Mouse (Mus musculus) liver, embryonic 15.5 days (tissue): ENCODE results near the gene Nln. TPM values are rescaled to one million over a fixed set of nuclear protein-coding genes. Genes with fewer than 3 reads are reported as not detected.

Source experiments
- ATAC-seq: fragments of 200-750 bp; cut with Nextera tagmentation; 2 replicates; pipeline ENCODE4 v1.8.0; 2017; ENCODE audit warnings: moderate number of reproducible peaks, mild to moderate bottlenecking, moderate library complexity; ENCODE audit not compliant: insufficient read depth
- H3K27ac ChIP-seq: fragments of 300-500 bp; sonication (generic); replicated peaks from 2 replicates; pipeline ENCODE4 v1.5.1; 2015; ENCODE audit warnings: mild to moderate bottlenecking, inconsistent platforms
- H3K27me3 ChIP-seq: fragments of 300-500 bp; sonication (generic); 2 replicates; pipeline ENCODE4 v1.6.1; 2015; ENCODE audit warnings: mild to moderate bottlenecking, inconsistent platforms
- H3K36me3 ChIP-seq: fragments of 300-500 bp; sonication (generic); replicated peaks from 2 replicates; pipeline ENCODE4 v1.6.1; 2015; ENCODE audit warnings: moderate library complexity, mild to moderate bottlenecking, inconsistent platforms
- H3K4me1 ChIP-seq: fragments of 300-500 bp; sonication (generic); replicated peaks from 2 replicates; pipeline ENCODE4 v1.6.1; 2015; ENCODE audit warnings: inconsistent platforms
- H3K4me2 ChIP-seq: fragments of 300-500 bp; sonication (generic); 2 replicates; pipeline ENCODE4 v1.6.1; 2015; ENCODE audit warnings: moderate library complexity, mild to moderate bottlenecking, inconsistent platforms
- H3K4me3 ChIP-seq: fragments of 300-500 bp; sonication (generic); replicated peaks from 2 replicates; pipeline ENCODE4 v1.5.1; 2015; ENCODE audit warnings: mild to moderate bottlenecking, inconsistent platforms
- H3K9ac ChIP-seq: fragments of 300-500 bp; sonication (generic); 2 replicates; pipeline ENCODE4 v1.6.1; 2015; ENCODE audit warnings: moderate library complexity, mild to moderate bottlenecking, inconsistent platforms
- H3K9me3 ChIP-seq: fragments of 300-500 bp; sonication (generic); replicated peaks from 2 replicates; pipeline ENCODE4 v1.6.1; 2016; ENCODE audit warnings: inconsistent platforms
- WGBS: fragments of 180-500 bp; shearing (Covaris S2); methylation state at CpG from one replicate; pipeline ENCODE4 v1.1.7; 2015; ENCODE audit warnings: mixed read lengths; ENCODE audit not compliant: insufficient replicate concordance; 5-methylcytosine and 5-hydroxymethylcytosine counted together
- polyA plus RNA-seq: library from polyadenylated mRNA; unstranded; fragments of >200 nt; fragmentation: Nextera tagmentation; extraction: Ambion mirVana; gene quantifications from 2 replicates; pipeline ENCODE4 v1.2.1, GENCODE M21; 2015

Nln gene
- polyA plus RNA-seq, 1 experiment from 2014 or later: 12.8 TPM

DNA sequence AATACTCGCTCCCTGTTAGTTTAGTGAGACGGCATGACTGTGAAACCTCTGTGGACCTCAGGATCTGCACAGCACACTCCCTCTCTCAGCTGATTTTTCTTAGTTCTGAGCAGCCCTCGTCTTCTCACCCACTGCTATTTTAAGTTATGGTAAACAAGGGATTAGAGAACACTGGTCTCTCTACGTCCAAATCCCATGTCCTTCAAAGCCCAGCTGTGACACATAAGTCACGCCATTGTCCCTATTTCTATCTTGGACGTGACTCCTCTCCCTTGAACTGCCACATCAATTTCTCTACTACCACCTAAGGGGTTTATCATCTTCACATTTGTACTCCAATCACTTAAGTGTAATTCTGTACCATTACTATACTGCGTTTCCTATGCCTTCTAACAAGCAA lies 13.5 kb downstream of the Nln start:
- WGBS: 54% methylated on average over 7 of the region's 7 CpGs
- Histone ChIP-seq H3K27ac (no peak overlapping the region), H3K36me3 (no peaks in the 10 kb centered on the region), H3K4me2 (no peak overlapping the region), H3K4me3 (no peak overlapping the region), H3K9ac (no peak overlapping the region), H3K9me3 (no peaks in the 10 kb centered on the region), H3K27me3 (no peaks in the 10 kb centered on the region), H3K4me1 (peaks cover 5% of the 10 kb centered on the region; the same call in 1 of the 2 replicates)
- no peak for ATAC-seq

DNA sequence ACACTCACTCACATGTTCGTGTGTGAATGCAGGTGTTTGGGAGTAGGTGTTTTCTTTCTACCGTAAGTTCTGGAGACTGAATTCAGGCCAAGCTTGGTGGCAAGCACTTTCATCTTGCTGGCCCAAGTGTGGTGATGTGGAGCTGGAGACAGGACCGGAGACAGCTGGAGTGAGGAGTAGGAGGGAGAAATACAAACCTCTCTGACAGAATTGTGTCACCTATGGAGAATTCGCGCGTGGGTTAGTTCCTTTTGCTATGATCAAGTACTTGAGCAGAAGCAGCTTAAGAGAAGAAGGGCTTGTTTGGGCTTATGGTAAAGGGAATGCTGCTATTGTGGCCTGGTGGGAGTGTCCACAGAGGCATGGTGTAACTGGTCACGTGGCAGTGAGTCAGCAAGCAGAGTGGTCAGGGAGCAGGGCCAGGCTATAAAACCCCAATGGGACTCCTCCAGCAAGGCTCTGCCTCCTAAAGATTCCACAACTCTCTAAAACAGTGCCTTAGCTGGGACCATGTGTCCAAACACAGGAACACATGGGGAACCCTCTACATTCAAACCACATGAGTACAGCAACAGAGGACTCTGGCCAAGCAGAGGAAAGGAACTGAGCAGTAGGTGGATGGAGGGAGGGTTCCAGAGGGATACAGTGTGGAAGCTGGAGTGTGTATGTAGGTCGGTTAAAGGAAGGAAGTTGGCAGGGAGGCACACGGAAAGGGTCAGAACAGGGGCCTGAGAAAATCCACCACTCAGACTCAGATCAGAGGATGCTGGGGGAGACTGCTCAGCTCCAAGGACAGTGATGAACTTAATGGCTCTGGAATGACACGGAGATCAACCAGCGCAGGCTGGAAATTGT lies 14.7 kb downstream of the Nln start:
- no peaks in the 10 kb centered on the region for H3K9me3 ChIP-seq
- H3K4me1 ChIP-seq: peaks cover 5% of the 10 kb centered on the region; the same call in 1 of the 2 replicates
- ATAC-seq: peak; percentile 42; the same call in 1 of the 2 replicates
- WGBS: 61% methylated on average over 11 of the region's 11 CpGs
- H3K9ac ChIP-seq: no peak overlapping the region
- H3K4me2 ChIP-seq: no peak overlapping the region
- no peak overlapping the region for H3K27ac ChIP-seq
- H3K36me3 ChIP-seq: no peaks in the 10 kb centered on the region
- H3K4me3 ChIP-seq: no peak overlapping the region
- no peaks in the 10 kb centered on the region for H3K27me3 ChIP-seq

DNA sequence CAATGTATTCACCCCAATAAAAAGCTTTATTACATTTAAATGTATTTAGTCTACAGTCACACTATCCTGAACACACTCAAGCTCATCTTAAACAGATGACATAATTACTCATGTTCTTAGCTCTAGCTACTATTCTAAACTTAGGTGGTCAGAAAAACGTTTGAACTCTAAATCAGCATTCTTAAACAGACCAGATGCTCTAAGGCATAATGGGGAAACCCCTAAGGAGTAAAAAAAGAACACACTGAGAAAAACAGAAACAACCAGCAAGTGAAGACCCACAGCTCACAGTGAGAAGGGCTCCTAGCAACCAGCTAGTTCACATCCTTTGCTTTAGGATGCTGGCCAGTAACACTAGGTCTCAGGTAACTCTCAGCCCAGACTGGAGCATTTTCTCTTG lies 17.7 kb downstream of the Nln start:
- 8% methylated on average over 1 of the region's 1 CpGs for WGBS
- ATAC-seq: no peak

DNA sequence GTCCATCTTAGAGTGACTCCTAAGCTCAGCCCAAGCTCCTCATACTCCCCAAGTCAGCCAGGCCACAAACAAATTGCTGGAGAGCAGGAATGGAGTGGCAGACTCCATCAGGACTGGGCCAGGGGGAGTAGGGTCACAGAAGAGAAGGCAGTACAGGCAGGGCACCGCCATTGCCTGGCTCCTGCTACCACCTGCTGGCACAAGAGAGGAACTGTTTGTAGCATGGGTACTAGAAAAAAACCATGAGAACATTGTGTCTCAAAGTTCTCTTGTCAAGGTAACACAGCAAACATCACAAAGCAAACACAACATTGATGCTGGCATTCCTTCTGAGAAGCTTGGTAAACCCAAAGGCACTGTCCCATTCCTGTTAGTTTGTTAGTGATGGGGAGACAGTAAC lies 20.0 kb downstream of the Nln start:
- Histone ChIP-seq H3K27me3 (no peaks in the 10 kb centered on the region), H3K4me1 (no peaks in the 10 kb centered on the region), H3K36me3 (no peaks in the 10 kb centered on the region), H3K27ac (no peak overlapping the region), H3K4me2 (no peak overlapping the region), H3K9ac (no peak overlapping the region), H3K4me3 (no peak overlapping the region), H3K9me3 (no peaks in the 10 kb centered on the region)
- no peak; the same call in 1 of the 2 replicates for ATAC-seq
- WGBS: 5% methylated on average over 1 of the region's 1 CpGs

More for the DNA sequence above, 17.7 kb downstream of the Nln start:
- Histone ChIP-seq H3K27me3 (no peaks in the 10 kb centered on the region), H3K27ac (no peak overlapping the region), H3K9me3 (no peaks in the 10 kb centered on the region), H3K4me3 (no peak overlapping the region), H3K4me1 (peaks cover 5% of the 10 kb centered on the region; the same call in 1 of the 2 replicates), H3K9ac (no peak overlapping the region), H3K36me3 (no peaks in the 10 kb centered on the region), H3K4me2 (no peak overlapping the region)

DNA sequence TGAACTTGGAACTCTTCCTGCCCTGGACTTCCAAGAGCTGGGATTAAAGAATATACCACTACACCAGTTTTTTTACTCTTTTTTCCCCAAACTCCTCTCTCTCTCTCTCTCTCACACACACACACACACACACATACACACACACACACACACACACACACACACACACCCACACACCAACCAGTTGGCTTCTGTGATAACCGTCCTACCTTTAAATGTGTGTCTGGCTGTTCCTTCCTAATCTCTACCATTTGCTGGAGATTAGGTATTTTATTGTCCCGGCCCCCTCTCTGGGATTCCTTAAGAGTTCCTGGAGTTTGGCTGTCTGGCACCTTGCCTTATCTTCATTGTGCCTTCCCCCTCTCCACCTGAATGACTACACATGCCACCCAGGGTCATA lies 24.8 kb downstream of the Nln start:
- ATAC-seq: no peak
- 26% methylated on average over 2 of the region's 2 CpGs for WGBS

DNA sequence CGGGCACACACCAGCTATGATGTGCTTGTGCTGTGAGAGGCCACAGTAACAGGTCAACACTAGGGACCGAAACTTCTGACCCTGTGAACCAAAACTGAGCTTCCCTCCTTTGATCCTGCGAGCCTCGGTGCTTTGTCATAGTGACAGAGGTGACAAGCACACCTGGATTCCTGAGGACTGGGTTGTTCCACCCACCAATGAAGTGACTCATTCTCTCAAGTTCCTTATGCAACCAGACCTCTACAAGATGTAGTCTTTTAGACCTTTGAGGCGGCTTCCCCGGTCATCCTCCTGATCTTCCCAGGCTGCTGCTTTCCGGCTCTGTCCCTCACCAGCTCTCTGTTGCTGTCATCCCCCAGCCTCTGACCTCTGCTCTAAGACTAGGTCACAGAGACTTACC lies 26.9 kb downstream of the Nln start:
- 74% methylated on average over 7 of the region's 7 CpGs for WGBS
- Histone ChIP-seq H3K4me1 (no peaks in the 10 kb centered on the region), H3K4me2 (no peak overlapping the region), H3K4me3 (no peak overlapping the region), H3K27ac (no peak overlapping the region), H3K36me3 (no peaks in the 10 kb centered on the region), H3K27me3 (no peaks in the 10 kb centered on the region), H3K9ac (no peak overlapping the region), H3K9me3 (no peaks in the 10 kb centered on the region)
- no peak for ATAC-seq

More for the DNA sequence above, 24.8 kb downstream of the Nln start:
- Histone ChIP-seq H3K27me3 (no peaks in the 10 kb centered on the region), H3K9me3 (no peaks in the 10 kb centered on the region), H3K4me3 (no peak overlapping the region), H3K4me1 (no peaks in the 10 kb centered on the region), H3K36me3 (no peaks in the 10 kb centered on the region), H3K27ac (no peak overlapping the region), H3K9ac (no peak overlapping the region), H3K4me2 (no peak overlapping the region)

DNA sequence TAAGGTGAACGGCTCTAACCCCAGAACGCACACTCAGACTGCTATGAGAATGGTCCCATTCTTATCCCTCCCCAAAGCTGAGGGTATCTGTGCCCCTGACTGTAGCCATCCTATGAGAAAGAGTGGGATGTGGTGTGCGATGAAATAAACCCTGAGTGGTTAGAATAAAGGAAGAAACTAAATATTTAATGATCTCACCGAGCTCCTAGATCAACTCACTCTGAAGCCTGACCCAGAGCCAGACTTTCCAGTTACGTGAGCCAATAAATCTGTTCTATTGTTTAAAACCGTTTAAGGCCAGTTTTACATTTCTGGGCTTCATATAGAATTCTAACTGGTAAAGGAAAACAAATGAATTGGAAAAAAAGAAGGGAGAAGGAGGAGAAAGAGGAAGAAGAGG lies 32.4 kb downstream of the Nln start:
- Histone ChIP-seq H3K4me3 (no peak overlapping the region), H3K27me3 (no peaks in the 10 kb centered on the region), H3K36me3 (no peaks in the 10 kb centered on the region), H3K4me1 (0 out of 2 replicates have a peak, but pooled peaks cover 4% of the 10 kb centered on the region), H3K9me3 (no peaks in the 10 kb centered on the region), H3K9ac (no peak overlapping the region), H3K27ac (no peak overlapping the region), H3K4me2 (no peak overlapping the region)
- no peak for ATAC-seq
- 68% methylated on average over 6 of the region's 6 CpGs for WGBS

DNA sequence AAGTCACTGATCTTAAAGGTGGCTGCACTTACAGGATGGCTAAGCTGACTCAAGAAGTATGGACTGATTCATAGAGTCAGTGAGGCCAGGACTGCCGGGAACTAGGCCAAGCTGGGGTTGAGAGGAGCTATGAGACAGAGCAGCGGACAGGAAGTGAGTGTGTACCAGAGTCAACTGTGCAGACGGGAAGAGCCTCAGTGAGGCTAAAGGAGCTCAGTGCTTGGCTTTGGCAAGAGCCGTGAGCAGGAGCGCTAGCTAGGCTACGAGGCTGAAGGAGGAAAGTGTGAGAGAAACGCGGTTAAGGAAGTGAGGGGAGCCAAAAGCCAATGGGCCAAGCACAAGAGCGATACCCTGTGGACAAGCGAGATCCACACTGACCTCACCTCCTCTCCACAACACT lies 34.7 kb downstream of the Nln start:
- H3K9me3 ChIP-seq: no peaks in the 10 kb centered on the region
- H3K27me3 ChIP-seq: no peaks in the 10 kb centered on the region
- WGBS: 44% methylated on average over 10 of the region's 10 CpGs
- no peaks in the 10 kb centered on the region; the same call in 1 of the 2 replicates for H3K36me3 ChIP-seq
- H3K4me3 ChIP-seq: no peak overlapping the region
- no peak overlapping the region for H3K9ac ChIP-seq
- 0 out of 2 replicates have a peak, but pooled peaks cover 4% of the 10 kb centered on the region for H3K4me1 ChIP-seq
- no peak for ATAC-seq
- no peak overlapping the region for H3K4me2 ChIP-seq
- no peak overlapping the region for H3K27ac ChIP-seq

DNA sequence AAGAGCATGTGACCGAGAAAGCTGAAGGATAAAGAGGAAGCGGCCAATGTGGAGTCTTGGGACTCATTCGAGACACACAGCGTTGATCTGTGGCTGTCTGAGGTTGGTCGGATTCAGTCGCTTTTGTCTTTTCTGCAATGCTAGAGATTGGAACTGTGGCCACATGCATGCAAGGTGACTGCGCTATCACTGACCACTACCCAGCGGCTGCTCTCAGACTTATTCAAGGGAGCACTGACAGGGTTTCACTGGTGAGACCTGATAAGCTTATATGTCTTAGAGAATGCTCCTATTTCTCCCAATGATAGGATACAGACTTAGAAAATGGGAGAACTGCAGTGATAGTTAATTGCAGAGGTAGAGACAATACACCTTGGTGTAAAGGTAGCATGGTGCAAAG lies 35.2 kb downstream of the Nln start:
- Histone ChIP-seq H3K27ac (no peak overlapping the region), H3K4me2 (no peak overlapping the region), H3K9me3 (no peaks in the 10 kb centered on the region), H3K9ac (no peak overlapping the region), H3K4me3 (no peak overlapping the region), H3K4me1 (0 out of 2 replicates have a peak, but pooled peaks cover 4% of the 10 kb centered on the region), H3K27me3 (no peaks in the 10 kb centered on the region), H3K36me3 (no peaks in the 10 kb centered on the region; the same call in 1 of the 2 replicates)
- WGBS: 29% methylated on average over 8 of the region's 8 CpGs
- no peak for ATAC-seq

DNA sequence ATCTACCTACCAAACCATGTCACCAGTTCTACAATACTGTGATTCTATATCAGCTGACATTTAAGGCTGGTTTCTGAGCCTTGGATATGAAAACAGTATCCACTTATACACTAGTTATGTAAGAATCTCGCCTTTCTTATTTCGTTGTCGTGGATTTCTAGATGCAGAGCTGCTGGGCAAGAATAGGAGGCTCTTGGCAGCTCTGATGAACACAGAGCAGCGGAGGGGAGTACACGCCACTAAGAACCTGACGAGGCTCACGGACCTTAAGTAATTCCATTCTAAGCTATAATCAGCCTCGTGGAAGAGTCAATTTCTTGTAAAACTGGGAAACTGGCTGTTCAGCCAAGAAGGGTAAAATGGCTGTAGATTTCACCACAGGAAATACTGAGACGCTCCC lies 37.1 kb downstream of the Nln start:
- 74% methylated on average over 9 of the region's 9 CpGs for WGBS
- Histone ChIP-seq H3K4me3 (no peak overlapping the region), H3K27me3 (no peaks in the 10 kb centered on the region), H3K4me1 (0 out of 2 replicates have a peak, but pooled peaks cover 4% of the 10 kb centered on the region), H3K9me3 (no peaks in the 10 kb centered on the region), H3K9ac (no peak overlapping the region), H3K27ac (no peak overlapping the region), H3K4me2 (no peak overlapping the region), H3K36me3 (no peaks in the 10 kb centered on the region; the same call in 1 of the 2 replicates)
- ATAC-seq: no peak

DNA sequence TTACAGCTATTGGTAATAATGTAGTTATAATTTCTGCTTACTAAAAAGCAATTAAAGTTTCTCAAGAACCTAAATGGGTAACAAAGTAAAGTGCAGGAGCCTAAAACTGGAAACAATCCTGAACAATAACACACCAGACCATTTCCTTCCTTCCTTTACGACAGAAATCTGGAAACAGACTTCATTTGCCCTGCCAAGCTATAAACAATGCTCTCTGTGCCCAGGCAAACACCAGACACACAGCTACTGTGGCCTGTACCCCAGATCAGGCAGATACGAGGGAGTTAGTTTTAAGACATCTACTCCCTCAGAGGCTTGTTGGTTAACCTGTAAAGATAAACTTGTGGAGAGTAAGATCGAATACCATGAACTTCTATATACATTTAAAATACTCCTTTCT lies 38.7 kb downstream of the Nln start:
- H3K4me1 ChIP-seq: 0 out of 2 replicates have a peak, but pooled peaks cover 4% of the 10 kb centered on the region
- H3K4me3 ChIP-seq: no peak overlapping the region
- H3K36me3 ChIP-seq: no peaks in the 10 kb centered on the region; the same call in 1 of the 2 replicates
- H3K27ac ChIP-seq: no peak overlapping the region
- 54% methylated on average over 3 of the region's 3 CpGs for WGBS
- no peaks in the 10 kb centered on the region for H3K9me3 ChIP-seq
- no peak overlapping the region for H3K4me2 ChIP-seq
- H3K9ac ChIP-seq: no peak overlapping the region
- no peak for ATAC-seq
- H3K27me3 ChIP-seq: no peaks in the 10 kb centered on the region
